Mouse (Mus musculus): ENCODE measurements around the gene Acvr1c. TPM values are rescaled to one million over a fixed set of nuclear protein-coding genes. Genes with fewer than 3 reads are reported as not detected.

The Acvr1c gene
- total RNA-seq (2021) = 10 to 100 TPM; 10.9 TPM

GRCm38 (mm10) chr2:58357414-58358131 is at the start of gene Acvr1c:
Gene Acvr1c, minus strand, starts transcription at chr2:58357895.
- DNase-seq (ENCODE audit: extremely low spot score in 1 of 2, low spot score in 1 of 2) = peak; percentile 8 to 32

DNA sequence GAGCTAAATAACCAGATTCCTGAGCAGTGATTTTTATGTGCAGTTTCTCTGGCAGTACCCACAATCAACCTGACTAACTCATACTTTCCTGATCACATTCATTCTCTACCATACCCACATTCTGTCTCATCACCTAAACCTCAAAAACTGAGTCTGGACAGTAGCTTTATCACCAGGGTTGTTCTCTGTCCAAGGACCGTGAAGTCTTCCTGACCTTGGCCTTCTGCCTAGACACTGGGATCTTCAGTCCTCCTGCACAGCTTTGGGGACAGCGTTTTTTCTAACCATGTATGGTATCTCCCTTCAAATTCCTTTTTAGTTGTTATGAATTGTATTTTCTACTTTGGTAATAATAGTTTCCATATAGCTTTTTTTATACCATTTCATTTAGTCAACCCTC is 45.8 kb upstream of the Acvr1c start:
- DNase-seq (ENCODE audit: extremely low spot score in 1 of 2, low spot score in 1 of 2) = no peak

- DNase-seq (ENCODE audit: extremely low spot score in 1 of 2, low spot score in 1 of 2) = no peak
Measured at GRCm38 (mm10) chr2:58388601-58389000, 30.9 kb upstream of the Acvr1c start.

GRCm38 (mm10) chr2:58380020-58380419 is 22.3 kb upstream of the Acvr1c start:
- no peak for DNase-seq (ENCODE audit: extremely low spot score in 1 of 2, low spot score in 1 of 2)

DNA sequence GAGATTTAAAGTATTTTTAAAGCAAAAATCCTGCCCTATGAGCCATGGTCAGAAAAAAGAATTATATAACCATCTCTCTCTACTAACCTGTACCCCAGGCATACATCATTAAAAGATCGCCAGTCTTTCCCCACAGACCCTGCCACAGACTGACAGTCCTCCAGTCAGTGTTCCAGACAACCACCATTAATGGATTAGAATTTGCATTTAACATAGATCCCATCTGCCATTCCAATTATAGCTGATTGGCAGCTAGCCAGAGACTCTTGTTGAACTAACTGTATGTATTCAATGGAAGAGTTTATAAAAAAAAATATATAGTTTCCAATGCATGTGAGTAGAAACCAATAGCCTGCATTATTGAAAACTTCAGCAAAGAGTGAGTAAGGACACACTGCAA is 21.8 kb upstream of the Acvr1c start:
- DNase-seq (ENCODE audit: extremely low spot score in 1 of 2, low spot score in 1 of 2) = no peak

DNA sequence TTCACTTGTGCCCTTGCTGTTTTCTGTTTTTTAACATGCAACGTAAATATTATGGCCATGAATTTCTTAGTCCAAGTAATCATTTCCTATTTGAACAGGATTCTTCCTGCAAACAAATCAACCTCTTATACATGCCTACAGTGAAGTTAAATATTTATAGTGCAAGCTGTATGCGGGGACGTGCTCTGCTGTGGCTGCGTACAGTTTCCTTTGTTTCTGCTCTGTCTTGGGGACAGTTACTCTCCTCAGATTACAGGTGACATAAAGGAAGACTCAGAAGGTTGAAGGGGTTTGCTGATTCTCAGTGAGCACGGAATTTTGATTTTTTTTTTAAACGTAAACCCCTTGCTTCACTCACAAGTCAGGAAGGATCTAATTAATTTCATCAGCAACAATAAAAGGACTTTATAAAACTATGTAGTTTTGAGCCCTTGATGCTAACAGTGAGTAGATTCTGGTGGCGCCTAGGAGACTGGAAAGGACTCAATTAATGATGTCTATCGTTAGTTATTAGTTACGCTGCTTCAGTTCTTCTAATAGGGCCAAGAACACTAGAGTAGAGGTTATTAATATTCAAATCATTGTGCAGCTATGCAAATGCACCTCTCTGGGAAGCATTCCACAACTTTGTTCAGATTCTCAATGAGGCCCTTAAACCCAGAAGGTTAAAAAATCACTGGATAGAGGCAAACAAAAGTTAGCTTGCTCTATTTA is 19.9 kb upstream of the Acvr1c start:
- no peak for DNase-seq (ENCODE audit: extremely low spot score in 1 of 2, low spot score in 1 of 2)

- no peak for DNase-seq (ENCODE audit: extremely low spot score in 1 of 2, low spot score in 1 of 2)
Measured at GRCm38 (mm10) chr2:58366196-58366595, 8.5 kb upstream of the Acvr1c start.

DNA sequence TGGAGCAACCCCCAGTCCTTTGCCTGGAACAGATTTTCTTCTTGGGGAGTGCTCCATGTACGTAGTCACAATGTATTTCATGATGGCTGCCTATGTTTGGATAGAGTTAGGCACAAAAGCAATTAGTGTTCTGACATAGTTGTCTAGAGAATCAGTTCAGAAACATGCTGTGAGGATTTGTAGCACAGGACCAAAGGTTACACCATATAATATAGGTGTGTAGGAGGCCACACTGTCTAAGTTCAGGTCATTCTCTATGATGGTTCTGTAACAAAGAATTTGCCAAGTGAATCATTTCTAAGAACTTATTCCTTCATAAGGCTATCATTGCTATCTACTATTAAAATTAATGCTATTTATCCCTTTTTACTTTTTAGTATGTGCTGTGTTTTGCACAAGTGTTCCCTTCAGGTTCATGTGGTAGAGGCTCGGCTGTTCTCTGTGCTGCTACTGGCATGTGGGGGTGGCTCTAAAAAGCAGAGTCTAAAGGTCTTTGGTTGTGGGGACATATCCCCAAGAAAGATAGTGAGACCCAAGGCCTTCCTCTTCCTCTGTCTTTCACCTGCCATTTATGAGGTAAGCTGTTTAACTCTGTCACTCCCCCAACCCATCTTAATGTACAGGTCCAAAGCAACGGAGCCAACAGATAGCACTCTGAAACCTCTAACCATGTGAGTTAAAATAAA is 3.8 kb upstream of the Acvr1c start:
- no peak for DNase-seq (ENCODE audit: extremely low spot score in 1 of 2, low spot score in 1 of 2)

GRCm38 (mm10) chr2:58358132-58358460 is 401 bp upstream of the Acvr1c start:
- DNase-seq (ENCODE audit: extremely low spot score in 1 of 2, low spot score in 1 of 2) = no peak

- peak; percentile 6 to 13 for DNase-seq (ENCODE audit: extremely low spot score in 1 of 2, low spot score in 1 of 2)
Measured at GRCm38 (mm10) chr2:58357068-58357413, 654 bp downstream of the Acvr1c start.

DNA sequence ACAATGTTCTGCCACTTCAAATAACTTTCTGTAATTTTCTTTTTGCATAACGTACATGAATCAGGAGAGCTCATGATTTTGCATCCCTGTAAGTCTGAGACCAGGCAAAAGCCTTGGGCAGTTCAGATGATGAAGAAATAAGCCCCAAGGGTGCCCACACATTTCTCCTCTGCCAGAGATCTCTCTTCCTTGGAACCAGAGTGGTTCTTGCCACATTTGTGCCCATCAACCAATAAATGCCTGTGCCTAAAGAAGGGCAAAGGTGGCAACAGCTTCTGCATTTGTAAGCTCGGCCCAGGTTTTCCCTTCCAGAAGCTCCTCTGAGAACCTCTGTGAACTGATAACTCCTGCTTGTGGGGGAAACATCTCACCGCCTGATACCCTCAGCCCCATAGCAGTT is 3.3 kb downstream of the Acvr1c start:
- DNase-seq (ENCODE audit: extremely low spot score in 1 of 2, low spot score in 1 of 2) = no peak

GRCm38 (mm10) chr2:58352846-58353245 is 4.8 kb downstream of the Acvr1c start:
- DNase-seq (ENCODE audit: extremely low spot score in 1 of 2, low spot score in 1 of 2) = no peak

DNA sequence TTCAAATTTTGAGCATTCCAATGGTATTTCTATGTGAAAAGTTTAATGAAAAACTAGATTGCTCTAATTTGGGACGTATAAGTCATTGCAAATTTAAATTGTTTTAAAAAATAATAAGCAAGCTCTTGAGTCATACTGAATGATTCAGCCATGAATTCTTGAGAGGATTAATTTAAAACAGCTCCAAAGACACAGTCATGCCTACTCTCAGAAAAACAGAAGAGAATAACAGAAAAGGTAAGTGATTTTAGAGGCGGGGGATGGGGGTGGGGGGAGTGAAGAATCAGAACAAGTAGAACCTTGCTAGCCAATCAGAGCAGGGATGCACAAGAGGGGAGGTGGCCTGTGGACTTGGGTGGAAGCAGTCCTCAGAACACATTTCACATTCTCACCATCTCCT is 7.0 kb downstream of the Acvr1c start:
- no peak for DNase-seq (ENCODE audit: extremely low spot score in 1 of 2, low spot score in 1 of 2)

GRCm38 (mm10) chr2:58336730-58337129 is 21.0 kb downstream of the Acvr1c start:
- DNase-seq (ENCODE audit: extremely low spot score in 1 of 2, low spot score in 1 of 2) = no peak

- no peak for DNase-seq (ENCODE audit: extremely low spot score in 1 of 2, low spot score in 1 of 2)
Measured at GRCm38 (mm10) chr2:58329589-58329988, 28.1 kb downstream of the Acvr1c start.

DNA sequence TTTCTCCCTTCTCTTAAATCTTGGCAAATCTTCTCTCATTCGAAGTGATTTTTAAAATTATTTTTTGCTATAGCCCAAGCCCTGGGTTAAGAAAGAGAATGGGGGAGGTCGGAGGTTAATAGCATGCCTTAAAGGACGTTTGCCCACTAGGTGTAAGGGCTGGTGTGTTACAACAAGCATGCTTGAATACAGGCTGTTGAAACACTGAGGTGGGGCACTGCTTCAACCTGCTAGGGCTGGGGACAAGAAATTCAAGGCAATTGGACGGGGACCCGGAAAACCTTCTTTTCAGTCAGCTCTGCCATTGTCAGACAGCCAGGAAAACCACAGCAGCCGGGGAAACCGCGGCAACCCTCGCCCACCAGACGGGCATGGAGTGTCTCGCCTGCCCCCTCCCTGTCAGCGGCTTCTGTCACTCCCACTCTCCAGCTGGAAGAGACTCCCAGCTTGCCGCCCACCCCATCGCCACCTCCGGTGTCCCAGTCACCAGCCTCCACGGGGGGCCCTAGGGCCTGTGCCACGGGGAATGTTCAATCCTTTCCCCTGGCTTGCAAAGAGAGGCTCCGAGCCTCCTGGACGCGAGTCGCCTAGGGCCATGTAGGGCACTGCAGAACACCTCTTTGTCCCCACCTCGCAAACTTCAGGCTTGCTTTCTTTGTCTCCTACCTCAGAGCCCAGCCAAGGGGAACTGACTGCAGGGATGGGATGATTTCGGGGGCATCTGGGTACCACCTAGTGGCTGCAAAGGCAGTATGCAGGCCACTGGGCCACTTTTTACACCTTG is 33.4 kb downstream of the Acvr1c start:
- DNase-seq (ENCODE audit: extremely low spot score in 1 of 2, low spot score in 1 of 2) = peak; percentile 56 to 57

- no peak for DNase-seq (ENCODE audit: extremely low spot score in 1 of 2, low spot score in 1 of 2)
Measured at GRCm38 (mm10) chr2:58323274-58323673, 34.4 kb downstream of the Acvr1c start.

GRCm38 (mm10) chr2:58316186-58316585 is 41.5 kb downstream of the Acvr1c start:
- peak in 1 of 2 experiments; percentile 27 for DNase-seq (ENCODE audit: extremely low spot score in 1 of 2, low spot score in 1 of 2)

- no peak for DNase-seq (ENCODE audit: extremely low spot score in 1 of 2, low spot score in 1 of 2)
Measured at GRCm38 (mm10) chr2:58309695-58310094, 48.0 kb downstream of the Acvr1c start.

- no peak for DNase-seq (ENCODE audit: extremely low spot score in 1 of 2, low spot score in 1 of 2)
Measured at GRCm38 (mm10) chr2:58304450-58304849, 53.2 kb downstream of the Acvr1c start.
